Mouse (Mus musculus) MEL (cell line): ENCODE data around the gene Ccdc71. TPM values are rescaled to one million over a fixed set of nuclear protein-coding genes. Genes with fewer than 3 reads are reported as not detected.

ENCODE experiments used
- DNase-seq: peaks from one replicate; pipeline ENCODE4 v3.0.0; 2011; ENCODE audit warnings: low read depth, low spot score
- H3K27ac ChIP-seq: 2 replicates; pipeline ENCODE4 v1.5.1; 2012; ENCODE audit warnings: low read depth, mild to moderate bottlenecking, control low read depth, low read length, moderate library complexity; ENCODE audit not compliant: control insufficient read depth
- H3K27me3 ChIP-seq, 2 experiments: fragments of 150-350 bp in 1 of 2; sonication (generic) in 1 of 2; 2 replicates each; pipeline ENCODE4 v1.6.1; 2012; ENCODE audit warnings: low read length in 2 of 2, mild to moderate bottlenecking in 2 of 2, improper control_type of control experiment in 1 of 2, moderate library complexity in 1 of 2; ENCODE audit not compliant: insufficient read depth in 2 of 2, control insufficient read depth in 1 of 2
- H3K36me3 ChIP-seq, 2 experiments: 2 replicates each; pipeline ENCODE4 v1.6.1; 2012 to 2014; ENCODE audit warnings: low read length in 2 of 2, improper control_type of control experiment in 1 of 2, inconsistent platforms in 1 of 2, mild to moderate bottlenecking in 1 of 2; ENCODE audit not compliant: insufficient read depth in 2 of 2, control insufficient read depth in 1 of 2
- H3K4me1 ChIP-seq, 2 experiments: fragments of 150-350 bp in 1 of 2; sonication (generic) in 1 of 2; 2 replicates each; pipeline ENCODE4 v1.6.1; 2012; ENCODE audit warnings: low read length in 2 of 2, improper control_type of control experiment in 1 of 2, mild to moderate bottlenecking in 1 of 2; ENCODE audit not compliant: insufficient read depth in 2 of 2, control insufficient read depth in 1 of 2
- H3K4me3 ChIP-seq, 2 experiments: fragments of 150-350 bp in 1 of 2; sonication (generic) in 1 of 2; 2 replicates each; pipeline ENCODE4 v1.5.1; 2012; ENCODE audit warnings: low read depth in 2 of 2, low read length in 2 of 2, mild to moderate bottlenecking in 2 of 2, moderate library complexity in 2 of 2, control low read depth in 1 of 2, improper control_type of control experiment in 1 of 2; ENCODE audit not compliant: control insufficient read depth in 1 of 2, insufficient read depth in 1 of 2
- H3K79me2 ChIP-seq: 2 replicates; pipeline ENCODE4 v1.6.1; 2012; ENCODE audit warnings: mild to moderate bottlenecking, low read length, moderate library complexity; ENCODE audit not compliant: control insufficient read depth, poor library complexity, insufficient read depth
- H3K9ac ChIP-seq: 2 replicates; pipeline ENCODE4 v1.6.1; 2012; ENCODE audit warnings: low read depth, mild to moderate bottlenecking, control low read depth, low read length, moderate library complexity; ENCODE audit not compliant: control insufficient read depth, poor library complexity, severe bottlenecking
- H3K9me3 ChIP-seq: fragments of 150-350 bp; sonication (generic); replicated peaks from 2 replicates; pipeline ENCODE4 v1.6.1; 2012; ENCODE audit warnings: mild to moderate bottlenecking, low read length, improper control_type of control experiment, moderate library complexity; ENCODE audit not compliant: insufficient read depth
- CHD1 ChIP-seq: IDR thresholded peaks from 2 replicates; pipeline ENCODE4 v1.6.1; 2012; ENCODE audit warnings: low read depth, mild to moderate bottlenecking, inconsistent platforms, low read length, improper control_type of control experiment
- ELF1 ChIP-seq: IDR thresholded peaks from 2 replicates; pipeline ENCODE4 v1.6.1; 2014; ENCODE audit warnings: low read depth, mild to moderate bottlenecking, inconsistent platforms, low read length, improper control_type of control experiment, moderate library complexity
- EP300 ChIP-seq, 2 experiments: IDR thresholded peaks; 2 replicates each; pipeline ENCODE4 v1.6.1; 2011; ENCODE audit warnings: improper control_type of control experiment in 2 of 2, low read length in 2 of 2, low read depth in 1 of 2, mild to moderate bottlenecking in 1 of 2
- ETS1 ChIP-seq: IDR thresholded peaks from 2 replicates; pipeline ENCODE4 v1.6.1; 2012; ENCODE audit warnings: low read depth, mild to moderate bottlenecking, inconsistent platforms, low read length, improper control_type of control experiment, moderate library complexity
- GABPA ChIP-seq: IDR thresholded peaks from 2 replicates; pipeline ENCODE4 v1.6.1; 2012; ENCODE audit warnings: low read depth, mild to moderate bottlenecking, inconsistent platforms, low read length, improper control_type of control experiment, moderate library complexity
- GATA1 ChIP-seq: IDR thresholded peaks from 2 replicates; pipeline ENCODE4 v1.6.1; 2011; ENCODE audit warnings: low read depth, low read length, improper control_type of control experiment
- HCFC1 ChIP-seq: IDR thresholded peaks from 2 replicates; pipeline ENCODE4 v1.6.1; 2012; ENCODE audit warnings: low read depth, mild to moderate bottlenecking, inconsistent platforms, low read length, improper control_type of control experiment, moderate library complexity
- KAT2A ChIP-seq: conservative IDR thresholded peaks from 2 replicates; pipeline ENCODE4 v1.6.1; 2012; ENCODE audit warnings: low read depth, low read length, improper control_type of control experiment, inconsistent platforms
- MAFK ChIP-seq: IDR thresholded peaks from 2 replicates; pipeline ENCODE4 v1.6.1; 2011; ENCODE audit warnings: low read depth, mild to moderate bottlenecking, low read length, improper control_type of control experiment, borderline replicate concordance
- MEF2A ChIP-seq: IDR thresholded peaks from 2 replicates; pipeline ENCODE4 v1.6.1; 2014; ENCODE audit warnings: low read depth, mild to moderate bottlenecking, inconsistent platforms, low read length, improper control_type of control experiment; ENCODE audit not compliant: poor library complexity, insufficient replicate concordance, severe bottlenecking; ENCODE audit errors: extremely low read depth
- MYC ChIP-seq: IDR thresholded peaks from 2 replicates; pipeline ENCODE4 v1.6.1; 2011; ENCODE audit warnings: low read depth, mild to moderate bottlenecking, low read length, improper control_type of control experiment, moderate library complexity
- NRF1 ChIP-seq: IDR thresholded peaks from 2 replicates; pipeline ENCODE4 v1.6.1; 2014; ENCODE audit warnings: low read depth, mild to moderate bottlenecking, inconsistent platforms, low read length, improper control_type of control experiment, moderate library complexity; ENCODE audit not compliant: poor library complexity, insufficient read depth, severe bottlenecking
- POLR2A ChIP-seq, 2 experiments: IDR thresholded peaks; 2 replicates each; pipeline ENCODE4 v1.6.1; 2011 to 2012; ENCODE audit warnings: low read length in 2 of 2, mild to moderate bottlenecking in 2 of 2, control low read depth in 1 of 2, improper control_type of control experiment in 1 of 2, low read depth in 1 of 2, moderate library complexity in 1 of 2; ENCODE audit not compliant: control insufficient read depth in 1 of 2, insufficient read depth in 1 of 2, poor library complexity in 1 of 2
- POLR2AphosphoS5 ChIP-seq: IDR thresholded peaks from 2 replicates; pipeline ENCODE4 v1.6.1; 2012; ENCODE audit warnings: low read depth, borderline replicate concordance, mild to moderate bottlenecking, inconsistent platforms, low read length, moderate library complexity, mixed read lengths
- RAD21 ChIP-seq: IDR thresholded peaks from 2 replicates; pipeline ENCODE4 v1.6.1; 2011; ENCODE audit warnings: mild to moderate bottlenecking, low read depth, low read length, improper control_type of control experiment
- SIN3A ChIP-seq: IDR thresholded peaks from 2 replicates; pipeline ENCODE4 v1.6.1; 2012; ENCODE audit warnings: low read length, improper control_type of control experiment, inconsistent platforms
- SMC3 ChIP-seq: IDR thresholded peaks from 2 replicates; pipeline ENCODE4 v1.6.1; 2011; ENCODE audit warnings: low read depth, low read length, improper control_type of control experiment
- TAL1 ChIP-seq: IDR thresholded peaks from 2 replicates; pipeline ENCODE4 v1.6.1; 2012; ENCODE audit warnings: mild to moderate bottlenecking, inconsistent platforms, low read length, moderate library complexity, mixed read lengths
- TBP ChIP-seq: IDR thresholded peaks from 2 replicates; pipeline ENCODE4 v1.8.0; 2011; ENCODE audit warnings: low read depth, low read length, improper control_type of control experiment
- TCF12 ChIP-seq: IDR thresholded peaks from 2 replicates; pipeline ENCODE4 v1.6.1; 2014; ENCODE audit warnings: low read depth, mild to moderate bottlenecking, inconsistent platforms, low read length, improper control_type of control experiment, moderate library complexity
- UBTF ChIP-seq: IDR thresholded peaks from 2 replicates; pipeline ENCODE4 v1.6.1; 2012; ENCODE audit warnings: low read depth, mild to moderate bottlenecking, inconsistent platforms, low read length, improper control_type of control experiment, moderate library complexity, borderline replicate concordance; ENCODE audit not compliant: insufficient read depth
- USF1 ChIP-seq: IDR thresholded peaks from 2 replicates; pipeline ENCODE4 v1.6.1; 2014; ENCODE audit warnings: low read depth, mild to moderate bottlenecking, inconsistent platforms, low read length, improper control_type of control experiment, moderate library complexity
- USF2 ChIP-seq, 2 experiments: IDR thresholded peaks; 2 replicates each; pipeline ENCODE4 v1.6.1; 2011 to 2012; ENCODE audit warnings: improper control_type of control experiment in 2 of 2, low read length in 2 of 2, borderline replicate concordance in 1 of 2, inconsistent platforms in 1 of 2, low read depth in 1 of 2, mild to moderate bottlenecking in 1 of 2; ENCODE audit not compliant: insufficient read depth in 1 of 2
- ZC3H11A ChIP-seq: IDR thresholded peaks from 2 replicates; pipeline ENCODE4 v1.6.1; 2012; ENCODE audit warnings: low read depth, mild to moderate bottlenecking, inconsistent platforms, low read length, improper control_type of control experiment
- ZKSCAN1 ChIP-seq: IDR thresholded peaks from 2 replicates; pipeline ENCODE4 v1.6.1; 2012; ENCODE audit warnings: low read depth, mild to moderate bottlenecking, inconsistent platforms, low read length, improper control_type of control experiment, moderate library complexity
- ZMIZ1 ChIP-seq: IDR thresholded peaks from 2 replicates; pipeline ENCODE4 v1.6.1; 2012; ENCODE audit warnings: low read depth, mild to moderate bottlenecking, inconsistent platforms, low read length, improper control_type of control experiment, moderate library complexity
- ZNF384 ChIP-seq: IDR thresholded peaks from 2 replicates; pipeline ENCODE4 v1.6.1; 2012; ENCODE audit warnings: low read depth, mild to moderate bottlenecking, inconsistent platforms, low read length, improper control_type of control experiment
- polyA plus RNA-seq, 2 experiments: library from polyadenylated mRNA; stranded (reverse) in 1 of 2; unstranded in 1 of 2; fragments of >175 nt in 1 of 2; fragments of >200 nt in 1 of 2; gene quantifications; 2 replicates each; pipeline versions ENCODE4 v1.2.1 to v1.2.4; 2012; ENCODE audit warnings: low replicate concordance in 2 of 2, low read depth in 1 of 2; ENCODE audit not compliant: insufficient read length in 2 of 2, insufficient read depth in 1 of 2, missing spikeins in 1 of 2
- total RNA-seq: library from RNA; depleted of rRNA; stranded (reverse); fragments of 300-350 nt; gene quantifications from 2 replicates; pipeline ENCODE4 v1.2.3, GENCODE M21; 2012

The Ccdc71 gene
- total and polyA plus RNA-seq, 3 experiments: 23.1 to 39.9 TPM; not detected in 1

DNA sequence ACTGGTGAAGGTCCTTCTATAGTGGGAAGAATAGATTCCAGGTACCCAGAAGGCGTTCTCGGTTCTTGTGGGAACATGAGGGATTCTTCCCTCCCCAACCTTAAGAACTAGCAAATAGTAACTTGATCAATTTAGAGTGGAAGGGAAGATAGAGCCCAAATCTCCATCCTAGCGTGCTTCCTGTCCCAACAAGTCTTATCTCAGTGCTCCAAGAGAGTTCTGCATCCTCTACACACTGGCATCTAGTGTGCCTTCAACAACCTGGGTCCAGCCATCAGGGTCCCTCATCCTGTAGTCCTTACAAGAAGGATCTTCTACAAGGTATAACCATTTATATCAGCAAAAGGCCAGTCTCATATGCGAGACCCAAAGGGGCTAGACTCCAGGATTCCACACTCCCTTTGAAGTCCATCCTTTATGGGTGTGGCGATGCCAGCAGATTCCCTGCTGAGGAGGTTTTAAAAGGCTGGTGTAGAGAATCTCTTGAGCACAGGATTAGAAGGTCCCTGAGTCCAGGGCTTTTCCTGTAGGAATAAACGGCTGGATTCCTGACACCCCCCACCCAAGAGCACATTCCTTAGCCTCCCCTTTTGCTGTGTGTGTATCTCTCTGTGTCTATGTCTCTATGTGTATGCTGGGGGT lies 8.7 kb upstream of the Ccdc71 start:
- H3K79me2 ChIP-seq: peaks cover 5% of the 10 kb centered on the region
- peak; percentile 80 for DNase-seq
- H3K9ac ChIP-seq: peak overlapping the region; percentile 74
- peak overlapping the region; percentile 90 for H3K27ac ChIP-seq
- H3K4me1 ChIP-seq: peaks cover 23 to 59% of the 10 kb centered on the region in 2 experiments
- TF ChIP-seq ZKSCAN1 (0 out of 2 replicates have a peak, but pooled peaks have one; percentile 10), ZMIZ1 (no peak), EP300 (IDR thresholded peaks at IDR 0.05; ENCODE audit: low read depth in 1 of 2, low read length in 2 of 2) (peak; percentile 48 to 74; a peak in 2 of 4 replicates), TAL1 (peak; percentile 42; the same call in 1 of the 2 replicates), SIN3A (peak; percentile 50; the same call in 1 of the 2 replicates), GATA1 (peak; percentile 84), HCFC1 (peak; percentile 2; the same call in 1 of the 2 replicates), MEF2A (no peak), TCF12 (peak; percentile 36; the same call in 1 of the 2 replicates)
- H3K4me3 ChIP-seq: peak overlapping the region; percentile 69 to 80
- H3K9me3 ChIP-seq: no peaks in the 10 kb centered on the region
- H3K36me3 ChIP-seq: peaks cover 0 to 25% of the 10 kb centered on the region in 2 experiments; a peak in 2 of 4 replicates
- no peaks in the 10 kb centered on the region for H3K27me3 ChIP-seq

DNA sequence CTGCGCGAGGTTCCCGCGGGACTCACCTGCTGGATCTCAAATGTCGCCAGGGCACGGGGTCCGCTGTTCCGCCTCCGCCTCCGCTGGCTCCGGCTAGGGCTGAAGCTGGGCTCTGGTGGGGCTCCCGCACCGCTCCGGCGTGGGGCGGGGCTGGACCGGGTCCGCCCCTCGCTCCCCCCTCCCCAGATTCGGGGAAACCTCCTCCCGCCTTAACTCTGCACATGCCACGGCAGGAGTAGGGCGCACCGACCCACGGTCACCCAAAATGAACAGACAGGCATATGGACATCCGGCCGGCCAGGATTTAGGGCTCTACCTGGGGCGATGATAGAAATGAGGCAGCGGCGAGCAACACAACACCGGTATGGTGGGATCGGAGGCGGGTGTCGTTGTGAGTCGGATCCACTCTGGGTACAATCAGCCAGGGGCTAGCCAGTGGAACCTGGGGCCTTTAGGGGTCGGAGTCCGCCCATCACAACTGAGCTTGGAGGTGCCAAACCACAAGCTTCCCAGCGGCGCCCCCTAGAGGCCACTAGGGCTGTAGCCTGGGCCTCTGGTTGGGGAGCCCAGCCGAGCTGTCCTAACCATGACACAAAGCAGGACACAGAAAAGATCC lies 7.9 kb upstream of the Ccdc71 start:
- Histone ChIP-seq H3K4me1 (peaks cover 25 to 65% of the 10 kb centered on the region in 2 experiments), H3K9ac (peak overlapping the region; percentile 74), H3K9me3 (no peaks in the 10 kb centered on the region), H3K36me3 (peaks cover 0 to 29% of the 10 kb centered on the region in 2 experiments; a peak in 2 of 4 replicates), H3K79me2 (peaks cover 5% of the 10 kb centered on the region), H3K4me3 (peak overlapping the region; percentile 69 to 80), H3K27me3 (no peaks in the 10 kb centered on the region), H3K27ac (peak overlapping the region; percentile 90)
- DNase-seq: peak; percentile 95
- TF ChIP-seq MAFK (no peak), RAD21 (peak; percentile 33), HCFC1 (peak; percentile 53), ZMIZ1 (no peak), POLR2A (IDR thresholded peaks at IDR 0.05; ENCODE audit: control insufficient read depth in 1 of 2, insufficient read depth in 1 of 2, low read depth in 1 of 2, low read length in 2 of 2, poor library complexity in 1 of 2) (peak in 1 of 2 experiments; percentile 4; a peak in 1 of 4 replicates), GABPA (no peak), ZC3H11A (peak; percentile 27; the same call in 1 of the 2 replicates), SMC3 (peak; percentile 42), MYC (0 out of 2 replicates have a peak, but pooled peaks have one; percentile 27), ZNF384 (0 out of 2 replicates have a peak, but pooled peaks have one; percentile 39), TBP (peak; percentile 66), ETS1 (peak; percentile 43; the same call in 1 of the 2 replicates), SIN3A (peak; percentile 81), UBTF (peak; percentile 52; the same call in 1 of the 2 replicates), USF2 (IDR thresholded peaks at IDR 0.05; ENCODE audit: borderline replicate concordance in 1 of 2, insufficient read depth in 1 of 2, low read depth in 1 of 2, low read length in 2 of 2) (no peak), EP300 (IDR thresholded peaks at IDR 0.05; ENCODE audit: low read depth in 1 of 2, low read length in 2 of 2) (peak; percentile 24 to 46; a peak in 3 of 4 replicates), KAT2A (no peak), GATA1 (no peak), POLR2AphosphoS5 (no peak), ELF1 (no peak), USF1 (no peak), CHD1 (peak; percentile 91; the same call in 1 of the 2 replicates), NRF1 (no peak)
